Mouse (Mus musculus): ENCODE measurements around the gene Pla2g7.

Gene Pla2g7

GRCm38 (mm10) chr17:43649641-43650436, 81.9 kb downstream of the Pla2g7 start:
- DNase-seq: peak in 1 of 2 experiments; percentile 23

DNA sequence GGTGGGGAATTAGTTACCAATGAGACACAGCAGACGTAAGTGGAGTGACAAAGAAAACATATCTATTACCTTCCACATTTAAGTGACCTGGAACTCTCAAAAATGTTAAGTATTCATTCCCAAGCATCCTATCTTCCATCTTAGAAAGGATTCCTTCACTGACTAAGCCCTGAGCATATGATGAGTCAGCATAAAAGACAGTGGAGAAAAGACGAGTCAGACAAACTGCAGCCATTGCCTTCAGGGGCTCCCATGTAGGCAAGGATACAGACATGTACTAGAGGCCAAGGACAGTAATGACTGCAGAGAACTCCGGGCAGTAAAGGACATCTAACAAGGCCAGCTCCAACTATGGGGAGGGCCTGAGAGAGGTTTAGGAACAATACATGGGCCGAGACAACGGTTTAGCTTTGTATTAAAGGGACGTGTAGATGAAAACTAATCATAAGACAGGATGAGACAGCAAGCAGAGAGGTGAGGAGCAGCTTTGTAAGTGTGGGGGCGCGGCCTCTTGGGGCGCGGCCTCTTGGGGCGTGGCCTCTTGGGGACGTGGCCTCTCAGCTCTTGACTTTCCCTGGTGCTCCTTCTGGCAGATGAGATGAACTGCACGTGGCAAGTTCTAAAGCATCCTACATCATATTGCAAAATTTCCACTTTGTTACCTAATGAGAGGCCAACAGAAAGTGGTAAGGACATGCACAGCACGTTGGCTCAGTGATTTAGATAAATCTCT, 83.6 kb downstream of the Pla2g7 start:
- no peak for DNase-seq

Data from kidney, postnatal 25 days (tissue).